Mouse (Mus musculus): ENCODE measurements around the gene Hoxb5. TPM values are rescaled to one million over a fixed set of nuclear protein-coding genes. Genes with fewer than 3 reads are reported as not detected.

Hoxb5 gene
- polyA plus RNA-seq, 1 experiment = not detected

DNA sequence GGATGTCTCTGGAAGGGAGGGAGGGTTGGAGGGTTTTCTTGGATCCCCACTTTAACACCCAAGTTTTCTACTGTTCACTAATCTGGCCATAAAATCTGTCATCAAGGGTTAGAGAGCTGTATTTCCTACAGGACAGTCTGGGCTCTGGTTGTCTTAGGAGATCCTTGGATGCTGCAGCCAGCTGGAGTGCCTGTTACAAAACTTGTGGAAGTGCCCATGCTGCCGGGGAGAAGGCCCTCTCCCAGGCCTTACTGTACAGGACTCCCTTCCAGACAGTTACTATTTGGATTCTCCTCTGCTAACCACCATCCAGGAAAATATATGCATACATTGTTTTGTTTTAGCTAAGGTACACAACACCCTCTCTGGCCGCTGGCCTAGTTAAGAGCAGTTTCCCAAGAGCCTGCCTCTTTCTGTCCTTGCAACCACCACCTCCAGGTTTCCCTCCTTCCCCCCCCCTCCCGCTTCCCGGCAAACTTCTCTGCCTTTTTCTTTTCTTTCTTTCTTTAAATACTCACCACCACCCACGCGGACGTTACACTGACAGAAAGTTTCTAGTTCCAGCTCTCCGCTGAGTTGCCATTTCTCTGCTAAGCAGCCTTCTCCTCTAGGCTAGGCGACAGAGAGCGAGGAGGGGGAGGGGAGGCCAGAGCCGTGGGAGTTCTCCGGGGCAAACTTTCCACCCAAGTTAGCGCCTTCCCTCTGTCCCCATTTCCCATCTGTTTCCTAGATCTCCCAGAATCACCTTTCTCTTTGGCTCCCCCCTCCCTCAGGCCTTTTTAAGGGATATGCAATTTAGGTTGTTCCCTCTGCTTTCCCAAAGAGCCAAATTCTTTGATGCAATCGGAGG is 46.6 kb downstream of the Hoxb5 start:
- no peak for DNase-seq (ENCODE audit: extremely low spot score in 1 of 2, low spot score in 1 of 2)

- no peak for DNase-seq (ENCODE audit: extremely low spot score in 1 of 2, low spot score in 1 of 2)
These were observed 47.1 kb downstream of the Hoxb5 start, which contains the start of gene Hoxb2 for GRCm38 (mm10) chr11:96350341-96350624. Gene Hoxb2 (plus strand): TSS chr11:96350525.

GRCm38 (mm10) chr11:96350791-96351190 is 47.7 kb downstream of the Hoxb5 start:
- no peak for DNase-seq (ENCODE audit: extremely low spot score in 1 of 2, low spot score in 1 of 2)

DNA sequence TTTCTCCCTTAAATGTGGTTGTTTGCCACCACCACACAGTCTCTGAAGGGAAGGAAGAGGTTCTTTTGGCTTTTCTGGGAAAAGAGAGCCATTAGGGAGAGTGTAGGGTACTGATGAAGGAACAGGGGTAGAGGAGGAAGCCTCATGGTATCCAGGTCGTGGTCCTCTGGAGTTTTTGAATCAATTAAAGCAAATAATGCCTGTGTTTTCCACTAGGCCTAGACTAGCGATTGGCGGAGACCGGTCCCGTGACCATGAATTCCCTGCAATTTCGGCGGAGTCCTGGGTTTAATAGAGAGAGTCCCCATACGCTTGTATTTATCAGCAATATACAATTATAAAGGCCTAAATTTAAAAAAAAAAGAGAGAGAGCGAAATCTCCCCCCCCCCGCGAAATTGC is 48.2 kb downstream of the Hoxb5 start:
- DNase-seq (ENCODE audit: extremely low spot score in 1 of 2, low spot score in 1 of 2) = no peak

GRCm38 (mm10) chr11:96351831-96352230 is 48.7 kb downstream of the Hoxb5 start:
- no peak for DNase-seq (ENCODE audit: extremely low spot score in 1 of 2, low spot score in 1 of 2)

- no peak for DNase-seq (ENCODE audit: extremely low spot score in 1 of 2, low spot score in 1 of 2)
These were observed 49.8 kb downstream of the Hoxb5 start for GRCm38 (mm10) chr11:96352691-96353521.

GRCm38 (mm10) chr11:96353522-96353841 is 50.3 kb downstream of the Hoxb5 start:
- DNase-seq (ENCODE audit: extremely low spot score in 1 of 2, low spot score in 1 of 2) = no peak

DNA sequence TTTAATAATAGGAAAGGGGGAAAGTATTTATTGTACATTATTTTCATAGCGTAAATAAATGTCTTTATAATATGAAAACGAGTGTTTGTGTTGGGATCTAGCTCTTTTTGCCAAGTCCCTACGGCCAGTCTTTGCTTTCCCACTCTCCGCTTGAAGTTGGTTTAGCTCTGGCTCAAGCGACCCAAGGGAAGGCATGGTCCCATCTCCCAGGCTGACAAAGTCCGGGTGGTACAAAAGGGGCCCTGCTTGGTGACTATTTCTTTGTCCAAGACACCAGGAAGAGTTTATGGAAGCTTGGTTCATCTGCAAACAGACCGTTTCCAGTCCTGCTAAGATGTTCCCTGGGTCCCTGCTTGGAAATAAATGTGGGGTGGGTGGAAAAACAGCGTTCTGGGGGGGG is 50.8 kb downstream of the Hoxb5 start:
- no peak for DNase-seq (ENCODE audit: extremely low spot score in 1 of 2, low spot score in 1 of 2)

DNA sequence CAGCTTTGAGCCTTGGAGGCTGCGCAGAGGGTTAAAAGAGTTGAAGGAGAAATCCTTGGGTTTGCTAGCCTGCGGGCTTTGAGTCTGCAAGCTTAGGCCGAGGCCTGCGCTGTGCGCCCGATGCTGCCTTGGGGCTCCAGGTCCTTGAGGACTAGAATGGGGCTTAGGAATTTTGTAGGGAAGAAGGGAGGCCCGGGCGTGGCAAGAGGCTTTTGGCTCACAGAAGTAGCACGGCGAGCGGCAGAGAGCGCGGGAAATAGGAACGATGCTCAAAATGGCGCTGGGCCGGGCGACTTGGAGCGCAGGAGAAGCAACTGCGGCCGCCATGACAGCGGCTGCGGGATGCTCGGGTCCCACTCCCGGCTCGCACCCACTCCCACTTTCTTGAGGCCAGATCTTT is 51.2 kb downstream of the Hoxb5 start:
- DNase-seq (ENCODE audit: extremely low spot score in 1 of 2, low spot score in 1 of 2) = no peak

- no peak for DNase-seq (ENCODE audit: extremely low spot score in 1 of 2, low spot score in 1 of 2)
These were observed 51.7 kb downstream of the Hoxb5 start for GRCm38 (mm10) chr11:96354801-96355311.

Other genes with a start within 250 kb of the Hoxb5 start
- 45.3 and 50.3 TPM in 2 replicates for gene Ube2z, start 237.9 kb upstream of the Hoxb5 start, polyA plus RNA-seq (2012; rRNA removed)
- gene Atp5g1, start 227.7 kb upstream of the Hoxb5 start, polyA plus RNA-seq (2012; rRNA removed) = 410 and 500 TPM in 2 replicates
- not detected in 2 replicates for gene Calcoco2, start 191.4 kb upstream of the Hoxb5 start, polyA plus RNA-seq (2012; rRNA removed)
- 0.06 and 0.61 TPM in 2 replicates for gene Ttll6, start 169.6 kb upstream of the Hoxb5 start, polyA plus RNA-seq (2012; rRNA removed)
- gene Hoxb13, start 109.0 kb upstream of the Hoxb5 start, polyA plus RNA-seq (2012; rRNA removed) = not detected in 2 replicates
- not detected in 2 replicates for gene Hoxb9, start 31.9 kb upstream of the Hoxb5 start, polyA plus RNA-seq (2012; rRNA removed)
- 0.06 TPM in 1 of 2 replicates, not detected in the other for gene Hoxb8, start 21.4 kb upstream of the Hoxb5 start, polyA plus RNA-seq (2012; rRNA removed)
- gene Hoxb7, start 16.7 kb upstream of the Hoxb5 start, polyA plus RNA-seq (2012; rRNA removed) = not detected in 2 replicates
- not detected in 2 replicates for gene Hoxb6, start 10.9 kb upstream of the Hoxb5 start, polyA plus RNA-seq (2012; rRNA removed)
- 0.04 TPM in 1 of 2 replicates, not detected in the other for gene Hoxb4, start 14.9 kb downstream of the Hoxb5 start, polyA plus RNA-seq (2012; rRNA removed)
- not detected in 2 replicates for gene Hoxb3, start 20.0 kb downstream of the Hoxb5 start, polyA plus RNA-seq (2012; rRNA removed)
- 0.06 TPM in 1 of 2 replicates, not detected in the other for gene Hoxb2, start 47.2 kb downstream of the Hoxb5 start, polyA plus RNA-seq (2012; rRNA removed)
- not detected in 2 replicates for gene Hoxb1, start 62.4 kb downstream of the Hoxb5 start, polyA plus RNA-seq (2012; rRNA removed)
- gene Skap1, start 161.3 kb downstream of the Hoxb5 start, polyA plus RNA-seq (2012; rRNA removed) = 2.3 and 3.1 TPM in 2 replicates